Mouse (Mus musculus) frontal cortex, adult 2 months (tissue): ENCODE measurements around the gene Cst11. TPM values are rescaled to one million over a fixed set of nuclear protein-coding genes. Genes with fewer than 3 reads are reported as not detected.
"Not testable (repeated sequence)": the region's sequence is repeated elsewhere in the genome, so short reads cannot be mapped to it uniquely, and the experiment has no call there.

Experiments used
- DNase-seq, 2 experiments: peaks; one replicate each; pipeline ENCODE4 v3.0.0; 2022; ENCODE audit warnings: low spot score in 1 of 2; ENCODE audit errors: extremely low spot score in 1 of 2
- polyA plus RNA-seq: library from polyadenylated mRNA; depleted of rRNA; stranded (reverse); fragments of >200 nt; gene quantifications from 2 replicates; pipeline ENCODE4 v1.2.3, GENCODE M21; 2012; rRNA removed

The Cst11 gene
- not detected in 2 replicates for polyA plus RNA-seq

DNA sequence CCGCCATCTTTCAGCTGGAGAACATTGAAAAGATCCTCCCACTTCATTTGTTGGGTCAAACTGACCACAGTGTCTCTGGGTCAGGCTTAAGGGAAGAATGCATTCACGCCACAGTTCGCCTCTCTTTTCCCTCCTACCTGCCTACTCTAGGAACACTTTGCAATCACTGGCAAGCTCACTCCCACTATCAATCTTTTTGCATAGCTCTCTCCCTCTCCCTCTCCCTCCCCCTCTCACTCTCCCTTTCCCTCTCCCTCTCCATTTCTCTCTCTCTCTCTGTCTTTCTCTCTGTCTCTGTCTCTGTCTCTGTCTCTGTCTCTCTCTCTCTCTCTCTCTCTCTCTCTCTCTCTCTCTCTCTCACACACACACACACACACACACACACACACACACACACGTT is at the start of gene Cst11:
Cst11 (minus strand) TSS at position 101 of the 400 bp plus-strand sequence.
- not testable (repeated sequence) for DNase-seq

DNA sequence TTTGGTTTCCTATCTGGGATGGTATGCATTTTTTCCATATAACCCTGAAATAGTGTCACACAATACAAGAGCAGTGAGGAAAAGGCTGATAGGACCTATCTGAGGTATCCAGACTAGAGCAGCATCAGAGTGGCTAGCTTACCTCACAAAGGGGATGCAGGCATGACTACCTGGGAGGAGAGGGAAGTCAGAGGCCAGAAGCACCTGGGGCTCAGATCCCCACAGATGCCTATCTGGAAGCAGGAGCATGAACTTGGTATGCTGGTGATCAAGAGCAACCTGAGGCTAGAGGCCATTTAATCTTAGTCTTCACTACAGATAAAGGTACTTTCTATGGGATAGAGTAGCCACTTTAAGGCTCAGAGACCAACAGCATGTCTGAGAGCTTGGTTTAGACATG is 48.6 kb upstream of the Cst11 start, which contains the start of gene Cst13:
Cst13 (plus strand) TSS at position 173 of the 400 bp plus-strand sequence.
- no peak for DNase-seq

DNA sequence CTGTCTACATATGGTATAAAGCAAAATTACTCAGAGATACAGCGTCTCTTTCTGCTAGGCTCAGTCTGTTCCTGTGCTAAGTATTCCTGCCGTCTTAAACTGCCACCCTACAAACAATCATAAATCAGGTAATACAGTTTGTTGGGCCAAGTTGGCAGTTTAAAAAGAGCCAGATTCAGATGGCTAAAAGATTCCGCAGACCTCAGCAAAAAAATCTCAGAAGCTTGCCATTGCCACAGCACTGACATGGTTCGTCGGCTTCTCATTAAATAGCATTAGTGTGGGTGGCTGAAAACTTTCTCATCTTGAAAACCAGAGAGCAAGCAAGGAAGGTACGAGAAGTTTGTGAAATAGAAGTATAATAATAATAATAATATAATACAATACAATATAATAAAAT is 35.4 kb upstream of the Cst11 start:
- DNase-seq: no peak

DNA sequence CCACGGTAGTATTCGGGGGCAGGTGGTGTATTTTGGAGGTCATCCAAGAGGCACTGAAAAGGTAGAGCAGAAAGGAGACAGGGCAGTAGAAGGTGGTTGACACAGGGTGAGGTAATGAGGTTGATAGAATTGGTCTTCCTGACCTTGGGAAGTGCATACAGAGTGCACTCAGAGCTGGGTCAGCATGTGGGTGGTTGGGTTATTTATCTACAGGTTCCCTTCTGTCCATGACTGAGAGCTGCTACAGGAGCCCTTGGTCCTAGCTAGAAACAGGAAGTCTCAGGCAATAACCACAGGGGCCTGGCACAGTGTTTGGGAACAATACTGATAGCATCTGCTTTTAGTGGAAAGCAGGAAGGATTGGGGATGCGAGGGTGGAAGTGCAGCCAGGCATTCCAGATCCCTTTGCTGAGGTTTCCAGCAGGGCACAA is 30.2 kb upstream of the Cst11 start:
- DNase-seq: no peak

DNA sequence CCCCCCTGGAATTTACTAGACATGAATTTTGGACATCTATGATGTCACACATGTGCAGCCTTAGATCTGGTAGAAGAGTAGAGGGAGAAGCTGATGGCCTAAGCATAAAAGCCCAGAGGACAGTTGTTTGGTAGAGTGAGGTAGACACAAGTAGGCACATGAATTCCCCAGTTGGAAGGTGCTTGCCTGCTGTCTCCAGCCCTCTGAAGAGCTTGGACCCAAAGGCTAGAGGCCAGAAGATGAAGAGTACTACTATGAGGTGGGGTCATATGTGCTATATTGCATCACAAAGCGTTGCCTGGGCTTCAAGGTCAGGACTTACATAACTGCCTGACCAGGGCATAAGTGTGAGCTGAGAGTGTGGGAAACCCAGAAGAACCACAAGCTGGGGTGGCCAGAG is 27.2 kb upstream of the Cst11 start, which contains the start of gene Cst8:
Cst8 (plus strand) TSS at position 301 of the 400 bp plus-strand sequence.
- no peak for DNase-seq

DNA sequence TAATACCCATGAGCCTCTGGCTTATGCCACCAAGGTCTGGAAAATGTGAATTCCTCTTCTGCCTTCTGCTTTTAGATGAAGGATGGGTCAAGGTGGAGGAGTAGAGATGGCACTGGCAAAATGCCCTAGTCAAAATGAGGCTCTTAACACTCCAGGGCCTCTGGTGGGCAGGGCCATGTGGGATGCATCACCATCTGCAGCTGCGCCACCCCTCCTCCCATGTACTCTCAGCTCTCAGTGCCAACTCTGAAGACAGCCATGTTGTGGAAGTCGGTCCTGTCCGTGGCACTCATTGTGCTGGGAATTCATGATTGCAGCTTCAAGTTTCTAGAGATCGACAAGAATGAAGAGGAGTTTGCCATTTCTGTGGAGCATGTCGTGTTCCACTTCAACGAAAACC is 17.8 kb upstream of the Cst11 start, which contains the start of gene Cst12:
Cst12 (plus strand) TSS at position 220 of the 400 bp plus-strand sequence.
- DNase-seq: peak; percentile 7 to 11

DNA sequence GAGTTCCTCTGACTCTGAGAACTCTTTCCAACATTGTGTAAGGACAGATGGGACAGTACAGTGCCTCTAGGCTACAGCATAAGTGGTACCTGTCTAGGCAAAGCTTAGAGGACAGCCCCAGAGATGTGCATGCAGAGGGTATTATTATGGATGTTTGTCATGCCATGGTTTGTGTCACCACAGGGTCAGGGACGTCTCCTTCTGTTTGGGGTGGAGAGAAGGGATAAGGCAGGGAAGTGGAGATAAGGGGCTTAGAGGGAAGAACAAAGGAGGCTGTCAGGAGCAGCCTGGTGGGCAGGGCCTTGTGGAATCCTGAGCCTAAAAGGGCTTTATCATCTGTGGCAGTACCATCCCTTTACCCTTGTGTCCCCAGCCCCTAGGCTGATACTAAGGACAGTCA is 10.4 kb upstream of the Cst11 start, which contains the start of gene 8030411F24Rik:
8030411F24Rik (plus strand) TSS at position 301 of the 400 bp plus-strand sequence.
- no peak for DNase-seq

DNA sequence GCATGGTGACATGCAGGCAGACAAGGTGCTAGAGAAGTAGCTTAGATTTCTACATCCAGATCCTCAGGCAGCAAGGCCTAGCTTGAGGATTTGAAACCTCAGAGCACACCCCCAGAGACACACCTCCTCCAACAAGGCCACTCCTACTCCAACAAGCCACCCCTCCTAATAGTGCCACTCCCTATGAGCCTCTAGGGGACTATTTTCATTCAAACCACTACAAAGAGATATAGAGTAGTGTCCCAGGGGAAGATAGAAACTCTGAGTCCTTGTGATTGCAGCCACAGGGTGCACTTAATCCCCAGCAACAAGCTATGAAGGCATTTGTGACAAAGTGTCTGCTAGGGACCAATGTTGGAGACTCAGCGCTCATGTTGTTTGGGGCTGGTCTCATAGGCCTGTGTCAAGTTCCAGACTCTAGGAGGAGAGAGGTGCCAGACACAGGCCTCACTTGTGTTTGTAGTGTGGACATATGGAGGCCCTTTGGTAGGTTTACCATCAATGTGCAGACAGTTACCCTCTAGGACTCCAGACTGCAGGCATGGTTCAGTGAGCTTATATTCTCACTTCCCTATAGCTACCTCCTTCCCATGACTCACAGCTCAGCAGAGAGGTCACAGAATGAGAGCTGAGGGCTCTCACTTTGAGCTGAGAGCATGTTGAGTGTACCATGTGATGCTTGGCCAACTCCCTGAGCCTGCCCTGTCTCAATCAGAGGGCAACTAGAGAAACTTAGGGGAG is 7.5 kb downstream of the Cst11 start:
- DNase-seq: no peak

DNA sequence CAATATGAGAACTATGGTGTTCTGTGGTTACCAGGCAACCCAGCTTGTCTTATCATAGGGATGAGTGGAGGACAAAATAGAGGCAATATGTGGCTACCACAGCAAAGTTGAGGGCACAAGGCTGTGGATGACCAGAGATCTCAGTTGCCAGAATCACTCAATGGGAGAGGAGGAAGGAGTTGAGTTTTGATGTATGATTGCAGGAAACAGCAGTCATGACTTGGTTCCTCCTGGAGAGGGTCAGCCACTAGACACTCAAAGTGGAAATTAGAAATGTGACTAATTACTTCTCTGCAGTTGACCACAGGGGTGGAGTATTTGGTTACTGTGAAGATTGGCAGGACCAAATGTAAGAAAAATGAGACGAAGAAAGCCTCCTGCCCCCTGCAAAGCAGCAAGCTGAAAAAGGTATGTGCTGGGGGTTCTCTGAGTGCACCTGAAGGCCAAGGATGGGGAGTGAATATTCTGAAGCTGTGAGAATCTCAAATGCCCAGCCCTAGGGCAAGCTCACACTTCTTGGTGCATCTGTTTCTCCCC is 16.9 kb downstream of the Cst11 start:
- DNase-seq: no peak

DNA sequence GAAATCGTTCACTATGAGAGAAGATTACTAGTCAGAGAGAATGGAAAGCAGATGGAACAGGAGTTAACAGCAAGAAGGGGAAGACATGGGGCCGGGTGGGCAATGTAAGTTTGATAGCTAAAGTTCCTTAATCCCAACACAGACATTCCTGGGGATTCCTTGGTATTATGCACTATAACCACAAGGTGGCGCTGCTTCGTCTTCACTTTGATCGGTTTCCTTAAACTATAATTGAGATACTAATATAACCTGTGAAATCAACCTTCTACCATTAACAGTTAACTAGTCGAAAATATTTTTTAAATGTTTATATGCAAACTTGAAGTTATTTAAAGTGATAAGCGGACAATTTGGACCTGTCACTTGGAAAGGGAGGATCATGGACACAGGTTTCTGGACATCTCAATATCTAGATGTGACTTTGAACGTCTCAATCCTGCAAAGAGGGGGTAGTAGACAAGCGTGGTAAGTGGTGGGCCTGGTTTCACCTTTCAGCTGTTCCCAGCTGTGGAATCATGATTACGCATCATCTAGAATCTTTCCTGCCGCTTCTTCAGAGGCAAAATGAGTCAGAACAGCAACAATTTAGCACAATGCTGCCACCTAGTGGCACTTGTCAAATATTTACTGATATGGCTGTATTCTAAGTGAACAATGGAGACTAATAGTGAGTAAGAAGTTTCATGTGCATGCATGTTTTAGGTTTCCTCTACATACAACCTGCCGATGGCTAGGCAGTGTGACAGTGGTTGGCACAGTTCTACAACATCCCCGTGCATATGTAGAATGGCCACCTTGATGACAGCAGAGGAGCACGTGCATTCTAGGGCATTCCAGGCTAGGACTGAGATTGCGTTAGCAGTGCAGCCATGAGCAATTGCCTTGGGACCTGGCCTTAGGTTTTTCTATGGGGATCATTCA is 19.1 kb downstream of the Cst11 start:
- peak; percentile 68 to 91 for DNase-seq

DNA sequence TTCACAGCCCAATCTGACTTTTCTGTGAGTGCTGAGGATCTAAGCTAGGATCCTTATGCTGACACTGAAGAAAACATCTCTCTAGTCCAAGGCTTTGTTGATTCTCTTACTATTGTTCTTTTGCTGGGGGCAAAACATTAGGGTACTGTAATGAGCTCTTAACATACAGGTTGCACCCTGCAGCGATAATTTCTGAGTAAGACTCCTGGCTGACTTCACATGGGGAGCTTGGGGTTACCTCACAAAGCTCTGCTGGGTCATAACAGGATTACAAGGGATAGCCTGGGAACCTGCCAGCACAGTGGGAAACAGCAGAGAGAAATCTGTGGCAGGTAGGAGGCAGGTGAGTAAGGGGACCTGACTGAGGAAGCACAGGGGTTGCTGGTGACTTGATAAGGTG is 21.2 kb downstream of the Cst11 start, which contains the start of gene Cstl1:
Cstl1 (plus strand) TSS at position 301 of the 400 bp plus-strand sequence.
- no peak for DNase-seq

DNA sequence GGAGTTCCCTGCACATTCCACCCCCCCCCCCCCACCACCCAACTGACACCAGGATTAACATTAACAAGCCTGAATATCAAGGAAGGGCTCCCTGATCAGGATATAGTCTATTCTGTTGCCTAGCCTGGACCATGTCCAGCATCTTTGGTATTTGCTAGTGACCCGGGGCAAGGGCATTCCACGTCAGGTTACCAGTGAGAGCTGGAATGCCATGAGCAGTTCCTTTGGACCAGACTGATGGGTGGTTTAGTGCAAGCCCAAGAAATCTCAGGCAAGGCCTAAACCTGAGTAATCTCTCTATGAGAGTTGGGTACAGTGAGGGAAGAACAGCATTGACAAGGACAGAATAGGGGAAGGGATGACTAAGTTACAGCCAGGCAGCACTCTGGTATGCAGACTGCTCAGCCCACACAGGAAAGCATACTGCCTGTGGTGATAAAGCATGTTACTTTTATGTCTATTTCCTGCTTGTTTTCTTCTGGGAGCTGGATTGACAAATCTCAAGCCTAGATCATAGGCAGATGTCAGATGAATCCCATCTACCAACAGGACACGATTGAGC is 27.4 kb downstream of the Cst11 start:
- DNase-seq: no peak

DNA sequence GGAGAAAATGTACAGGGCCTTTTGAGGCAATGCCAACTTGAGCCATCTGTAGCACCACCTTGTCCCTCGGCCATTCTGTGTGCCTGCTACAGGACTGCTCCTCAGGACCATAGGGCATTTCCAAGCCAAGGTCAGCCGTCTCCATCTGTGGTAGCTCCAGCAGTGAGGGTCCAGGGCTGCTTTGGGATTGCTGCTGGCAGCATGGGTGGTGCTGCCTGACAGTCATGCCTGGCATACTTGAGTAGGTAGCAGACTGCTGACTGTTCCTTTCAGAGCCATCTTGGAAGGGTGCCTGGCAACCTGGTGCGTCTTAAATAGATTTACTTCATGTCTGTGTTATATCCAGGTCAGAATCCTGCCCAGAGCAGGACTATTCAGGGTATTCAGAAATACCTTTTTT is 28.3 kb downstream of the Cst11 start:
- peak in 1 of 2 experiments; percentile 64 for DNase-seq

DNA sequence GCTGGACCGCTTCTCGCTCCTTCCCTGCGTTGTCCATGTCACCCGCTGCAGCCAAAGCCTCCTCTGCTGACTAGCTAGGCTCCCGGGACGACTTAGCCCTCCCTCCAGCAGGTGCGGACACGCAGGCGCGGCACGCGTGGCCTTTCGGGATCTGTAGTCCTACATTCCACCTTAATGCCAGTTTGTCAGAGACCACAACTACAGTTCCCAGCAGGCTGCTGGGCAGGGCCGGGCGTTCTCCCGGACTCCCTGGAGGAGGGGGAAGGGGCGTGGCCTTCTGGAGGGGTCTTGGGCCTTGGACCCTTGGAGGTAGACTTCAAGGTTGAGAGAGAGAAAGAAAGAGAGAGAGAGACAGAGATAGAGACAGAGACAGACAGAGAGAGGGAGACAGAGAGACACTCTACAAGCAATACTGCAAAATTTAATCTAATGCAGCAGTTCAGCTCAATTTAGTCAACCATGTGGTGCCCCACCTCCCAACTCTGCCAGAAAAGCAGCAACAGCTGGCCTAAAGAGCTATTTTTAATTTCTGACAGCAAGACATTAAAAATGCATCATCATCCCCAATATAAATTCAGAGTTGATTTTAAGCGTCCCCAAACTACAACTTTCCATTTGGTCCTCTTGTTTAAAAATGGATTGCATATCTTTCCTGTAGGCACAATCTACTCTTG is 38.8 kb downstream of the Cst11 start, which contains the start of gene Napb:
Napb (minus strand) TSS at position 141 of the 674 bp plus-strand sequence.
- peak; percentile 96 to 97 for DNase-seq

DNA sequence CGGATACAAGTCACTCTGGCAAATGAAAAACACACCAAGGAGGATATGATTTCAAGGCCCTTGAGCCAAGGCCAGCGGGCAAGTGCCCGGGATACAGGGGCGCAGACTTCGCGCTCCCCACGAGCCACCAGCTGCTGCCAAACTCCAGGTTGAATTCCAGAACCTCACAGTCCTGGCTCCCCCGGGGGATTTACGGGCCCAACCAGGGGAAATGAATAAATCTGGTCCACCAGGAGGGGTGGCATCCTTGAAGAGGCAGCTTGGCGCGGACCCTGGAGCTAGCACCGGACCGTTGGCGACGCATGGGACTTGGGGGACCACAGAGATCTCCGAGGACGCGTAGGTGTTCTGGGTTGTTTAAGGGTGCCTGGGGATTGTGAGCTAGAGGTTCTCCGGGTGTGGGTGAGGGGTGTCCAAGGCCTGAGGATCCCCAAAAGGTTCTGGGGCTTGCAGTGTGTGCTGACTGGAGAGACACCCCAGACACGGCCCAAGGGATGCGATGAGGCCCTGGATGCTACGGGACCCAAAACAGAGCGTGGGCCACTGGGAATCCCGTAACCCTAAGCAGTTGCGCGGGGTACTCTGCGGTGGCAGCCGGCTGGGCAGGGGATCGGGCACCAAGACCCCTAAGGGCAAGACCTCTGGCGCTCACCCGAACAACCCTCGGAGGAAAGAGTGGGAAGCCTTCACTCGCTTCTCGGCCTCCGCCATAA is 39.5 kb downstream of the Cst11 start:
- peak in 1 of 2 experiments; percentile 20 for DNase-seq

DNA sequence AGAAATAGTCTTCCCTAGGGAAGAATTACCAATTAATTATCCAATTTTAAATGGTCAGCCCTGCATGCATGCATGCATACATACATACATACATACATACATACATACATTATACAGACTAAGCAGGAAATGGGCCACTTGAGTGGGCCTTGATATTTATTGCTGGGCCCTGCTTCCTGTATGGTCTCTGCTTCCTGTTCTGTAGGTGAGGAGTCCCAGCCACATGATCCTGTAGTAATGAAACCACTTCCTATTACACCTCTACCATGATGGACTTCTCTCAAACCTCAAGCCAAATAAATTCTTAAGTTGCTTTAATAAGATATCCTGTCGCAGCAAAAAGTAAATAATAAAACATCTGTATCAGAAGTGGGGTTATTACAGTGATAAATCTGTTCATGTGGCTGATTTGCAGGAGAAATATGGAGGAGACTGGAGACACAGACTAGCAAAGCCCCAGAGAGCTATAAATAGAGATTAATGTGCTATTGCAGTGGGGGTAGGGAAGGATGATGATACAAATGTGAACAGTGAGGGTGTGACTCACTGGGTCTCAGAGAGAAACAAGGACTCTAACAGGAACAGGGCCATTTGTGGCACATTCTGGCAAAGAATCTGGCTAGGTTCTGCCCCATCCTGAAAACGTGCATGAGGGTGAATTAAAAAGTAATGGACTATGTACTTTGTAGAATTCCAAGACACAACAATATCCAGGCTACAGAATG is 51.9 kb downstream of the Cst11 start:
- no peak for DNase-seq
